Mouse (Mus musculus) urinary bladder, adult 18-20 months (tissue): ENCODE results near the gene Zfp229.
A peak's percentile ranks its signal among the peaks of the same experiment; 100 is the strongest.
"Not testable (repeated sequence)": the region's sequence is repeated elsewhere in the genome, so short reads cannot be mapped to it uniquely, and the experiment has no call there.

Experiments
- DNase-seq, 2 experiments: peaks; one replicate each; pipeline ENCODE4 v3.0.0; 2022; ENCODE audit warnings: low spot score in 2 of 2, mixed read lengths in 2 of 2

Zfp229 gene

GRCm38 (mm10) chr17:21730495-21730894, at the start of gene Zfp229:
Gene Zfp229 (plus strand): TSS chr17:21730795.
- not testable (repeated sequence) for DNase-seq

GRCm38 (mm10) chr17:21691560-21691959, 39.0 kb upstream of the Zfp229 start, which contains the start of gene Gm10226:
Gene Gm10226 (plus strand): TSS chr17:21691860.
- no peak for DNase-seq

- no peak for DNase-seq
Observed at GRCm38 (mm10) chr17:21693342-21693741, 37.3 kb upstream of the Zfp229 start.

- DNase-seq = no peak
Observed at GRCm38 (mm10) chr17:21696073-21696472, 34.5 kb upstream of the Zfp229 start.

GRCm38 (mm10) chr17:21702281-21703240, 28.0 kb upstream of the Zfp229 start:
- DNase-seq = no peak

- DNase-seq = no peak
Observed at GRCm38 (mm10) chr17:21703414-21703813, 27.2 kb upstream of the Zfp229 start.

GRCm38 (mm10) chr17:21707343-21707996, 23.1 kb upstream of the Zfp229 start, which contains the start of gene Zfp760:
Gene Zfp760 (plus strand): TSS chr17:21707741.
- peak; percentile 66 to 81 for DNase-seq

- DNase-seq = no peak
Observed at GRCm38 (mm10) chr17:21708401-21708800, 22.2 kb upstream of the Zfp229 start.

GRCm38 (mm10) chr17:21733049-21733448, 2.5 kb downstream of the Zfp229 start:
- no peak for DNase-seq

- peak; percentile 61 to 76 for DNase-seq
Observed at GRCm38 (mm10) chr17:21733529-21734031, 3.0 kb downstream of the Zfp229 start.

GRCm38 (mm10) chr17:21752791-21753190, 22.2 kb downstream of the Zfp229 start:
- no peak for DNase-seq

GRCm38 (mm10) chr17:21753342-21754208, 23.0 kb downstream of the Zfp229 start:
- peak in 1 of 2 experiments; percentile 6 for DNase-seq

GRCm38 (mm10) chr17:21770336-21770735, 39.7 kb downstream of the Zfp229 start:
- DNase-seq = no peak

GRCm38 (mm10) chr17:21792256-21792655, 61.7 kb downstream of the Zfp229 start:
- DNase-seq = no peak

GRCm38 (mm10) chr17:21801373-21801772, 70.8 kb downstream of the Zfp229 start:
- not testable (repeated sequence) for DNase-seq
